Mouse (Mus musculus): ENCODE data around the gene Rbfox3.

GRCm38 (mm10) chr11:118452955-118453354 is 458.4 kb downstream of the Rbfox3 start:
- TF ChIP-seq EP300 (IDR thresholded peaks at IDR 0.05) (no peak), CTCF (IDR thresholded peaks at IDR 0.05) (no peak)

All from lung, postnatal 0 days (tissue).